Mouse (Mus musculus): Measurements from ENCODE around the gene Mycbp2.

The Mycbp2 gene

GRCm38 (mm10) chr14:103346729-103347505 lies at the start of gene Mycbp2:
Gene Mycbp2 (minus strand): TSS chr14:103346814.
- peak; percentile 99 to 100 for DNase-seq

- DNase-seq: no peak
These were observed 45.8 kb upstream of the Mycbp2 start for GRCm38 (mm10) chr14:103392391-103392790.

GRCm38 (mm10) chr14:103387431-103387830 lies 40.8 kb upstream of the Mycbp2 start:
- DNase-seq: no peak

GRCm38 (mm10) chr14:103386871-103387270 lies 40.3 kb upstream of the Mycbp2 start:
- DNase-seq: no peak

GRCm38 (mm10) chr14:103385084-103385610 lies 38.5 kb upstream of the Mycbp2 start:
- no peak for DNase-seq

GRCm38 (mm10) chr14:103378703-103379102 lies 32.1 kb upstream of the Mycbp2 start:
- DNase-seq: no peak

GRCm38 (mm10) chr14:103376765-103377164 lies 30.2 kb upstream of the Mycbp2 start:
- no peak for DNase-seq

GRCm38 (mm10) chr14:103375523-103375922 lies 28.9 kb upstream of the Mycbp2 start:
- DNase-seq: no peak

GRCm38 (mm10) chr14:103363199-103363598 lies 16.6 kb upstream of the Mycbp2 start:
- DNase-seq: no peak

- no peak for DNase-seq
These were observed 9.5 kb upstream of the Mycbp2 start for GRCm38 (mm10) chr14:103356066-103356465.

- no peak for DNase-seq
These were observed 8.1 kb upstream of the Mycbp2 start for GRCm38 (mm10) chr14:103354396-103355352.

GRCm38 (mm10) chr14:103345858-103346728 lies 521 bp downstream of the Mycbp2 start:
- peak in 1 of 2 experiments; percentile 79 for DNase-seq

GRCm38 (mm10) chr14:103345486-103345857 lies 1.1 kb downstream of the Mycbp2 start:
- DNase-seq: peak in 1 of 2 experiments; percentile 25

GRCm38 (mm10) chr14:103345011-103345410 lies 1.6 kb downstream of the Mycbp2 start:
- no peak for DNase-seq

GRCm38 (mm10) chr14:103343791-103344190 lies 2.8 kb downstream of the Mycbp2 start:
- no peak for DNase-seq

- no peak for DNase-seq
These were observed 5.0 kb downstream of the Mycbp2 start for GRCm38 (mm10) chr14:103341385-103342294.

- DNase-seq: no peak
These were observed 33.7 kb downstream of the Mycbp2 start for GRCm38 (mm10) chr14:103312926-103313325.

- no peak for DNase-seq
These were observed 50.4 kb downstream of the Mycbp2 start for GRCm38 (mm10) chr14:103296227-103296626.

GRCm38 (mm10) chr14:103286650-103287049 lies 60.0 kb downstream of the Mycbp2 start:
- no peak for DNase-seq

- no peak for DNase-seq
These were observed 69.9 kb downstream of the Mycbp2 start for GRCm38 (mm10) chr14:103276667-103277066.

GRCm38 (mm10) chr14:103260437-103260836 lies 86.2 kb downstream of the Mycbp2 start:
- DNase-seq: no peak

Data from cerebellum, postnatal 25 days (tissue).